ENCODE assay signal across 9 mouse cellular contexts in the genomic region with DNA sequence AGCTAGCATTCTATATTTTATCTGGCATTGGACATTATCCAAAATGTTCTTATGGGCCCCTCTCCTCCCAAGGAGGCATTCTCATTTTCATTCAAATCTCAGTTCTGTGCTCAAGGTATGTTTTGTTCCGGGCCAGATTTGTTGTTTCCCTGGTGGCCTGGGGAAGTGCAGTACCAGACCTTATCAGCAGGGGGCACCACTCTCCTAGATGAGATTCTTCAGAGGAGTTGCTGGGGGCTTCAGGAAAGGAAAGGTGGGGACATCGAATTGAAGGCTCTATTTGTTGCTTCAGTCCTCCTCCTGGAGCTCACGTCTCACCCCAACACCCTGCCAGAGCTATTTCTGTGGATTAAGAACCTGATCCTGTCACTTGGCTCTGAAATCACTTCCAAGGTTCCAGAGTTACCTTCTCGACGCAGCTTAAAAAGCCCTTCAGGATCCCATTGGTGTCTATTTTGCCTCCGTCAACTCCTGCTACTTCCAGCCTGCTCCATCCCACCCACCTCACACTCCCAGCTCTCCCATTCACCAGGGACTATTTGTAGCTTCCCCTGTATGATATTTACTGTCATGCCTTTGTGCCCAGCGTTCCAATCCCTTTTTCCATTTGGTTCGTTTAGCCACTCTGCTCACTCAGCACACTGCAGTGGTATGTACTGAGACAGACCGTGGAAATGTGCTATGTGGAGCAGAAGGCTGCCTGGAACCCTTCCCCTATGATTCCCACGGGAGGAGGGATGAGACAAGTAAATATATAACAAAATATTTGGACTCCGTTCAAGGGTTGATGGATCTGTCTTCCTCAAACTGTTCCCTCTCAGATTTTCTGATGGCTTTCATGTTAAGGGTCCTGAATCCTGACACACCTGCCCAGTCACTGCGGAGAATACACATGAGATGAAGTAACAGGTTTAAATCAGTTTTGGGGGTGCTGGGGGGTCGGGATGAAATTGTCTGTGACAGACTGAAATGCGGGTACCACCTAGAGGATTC. TPM values are rescaled to one million over a fixed set of nuclear protein-coding genes. Genes with fewer than 3 reads are reported as not detected.
DNase-seq lines count a peak whose midpoint lies in the region; ATAC-seq lines count a peak whose summit lies in the region.
"Had no signal": no experiment of that assay in that cellular context is flagged by ENCODE, and none has a peak within 500 bp of the region (broad histone marks: within the 10 kb centered on the region; RNA-seq: fewer than 3 reads in every experiment).

No protein-coding gene starts in this region.

- WGBS in intestine, embryonic 14.5 days: 53% methylated on average over 14 of the region's 14 CpGs
- 53% methylated on average over 14 of the region's 14 CpGs for WGBS in intestine, embryonic 16.5 days
- 63% methylated on average over 14 of the region's 14 CpGs for WGBS in embryonic facial prominence, embryonic 11.5 days

- H3K4me1 ChIP-seq in intestine, embryonic 14.5 days (replicated peaks; ENCODE audit: control insufficient read depth, insufficient read depth, low read length): no peaks in the 10 kb centered on the region
- no peaks in the 10 kb centered on the region for H3K4me1 ChIP-seq in intestine, embryonic 16.5 days (ENCODE audit: control insufficient read depth, insufficient read depth, low read length)
- H3K4me1 ChIP-seq in embryonic facial prominence, embryonic 11.5 days (ENCODE audit: control insufficient read depth, insufficient read depth, low read length): no peaks in the 10 kb centered on the region

- ATAC-seq in intestine, embryonic 14.5 days (replicated peaks; ENCODE audit: low FRiP score, low TSS enrichment, low read depth): no peak
- no peak for ATAC-seq in intestine, embryonic 16.5 days
- no peak for ATAC-seq in embryonic facial prominence, embryonic 11.5 days (replicated peaks; ENCODE audit: insufficient number of reproducible peaks, low FRiP score, low TSS enrichment, low read depth)

- H3K4me2 ChIP-seq in intestine, embryonic 14.5 days (ENCODE audit: low read length): no peak overlapping the region
- H3K4me2 ChIP-seq in intestine, embryonic 16.5 days (ENCODE audit: low read depth, low read length): no peak overlapping the region
- H3K4me2 ChIP-seq in embryonic facial prominence, embryonic 11.5 days (ENCODE audit: low read depth, low read length): no peak overlapping the region

- no peak overlapping the region for H3K27ac ChIP-seq in intestine, embryonic 14.5 days (ENCODE audit: low read depth)
- H3K27ac ChIP-seq in intestine, embryonic 16.5 days (ENCODE audit: low read length): no peak overlapping the region
- no peak overlapping the region for H3K27ac ChIP-seq in embryonic facial prominence, embryonic 11.5 days (replicated peaks; ENCODE audit: low read depth, low read length)

- no peaks in the 10 kb centered on the region for H3K27me3 ChIP-seq in intestine, embryonic 14.5 days (replicated peaks; ENCODE audit: control insufficient read depth, insufficient read depth, low read length)
- no peaks in the 10 kb centered on the region for H3K27me3 ChIP-seq in intestine, embryonic 16.5 days (replicated peaks; ENCODE audit: control insufficient read depth, insufficient read depth, low read length)
- no peaks in the 10 kb centered on the region for H3K27me3 ChIP-seq in embryonic facial prominence, embryonic 11.5 days (ENCODE audit: control insufficient read depth, insufficient read depth, low read length)

- no peak overlapping the region for H3K4me3 ChIP-seq in intestine, embryonic 14.5 days (ENCODE audit: low read depth, low read length)
- no peak overlapping the region for H3K4me3 ChIP-seq in intestine, embryonic 16.5 days (ENCODE audit: low read length)
- no peak overlapping the region for H3K4me3 ChIP-seq in embryonic facial prominence, embryonic 11.5 days (ENCODE audit: low read depth, low read length)
- H3K4me3 ChIP-seq: megakaryocyte, embryonic 14.5 days had no signal

- no peaks in the 10 kb centered on the region for H3K36me3 ChIP-seq in intestine, embryonic 14.5 days (ENCODE audit: control insufficient read depth, insufficient read depth, low read length)
- H3K36me3 ChIP-seq in intestine, embryonic 16.5 days (ENCODE audit: control insufficient read depth, insufficient read depth, low read length): no peaks in the 10 kb centered on the region
- H3K36me3 ChIP-seq in embryonic facial prominence, embryonic 11.5 days (replicated peaks; ENCODE audit: control insufficient read depth, insufficient read depth, low read depth, low read length): no peaks in the 10 kb centered on the region; the same call in 1 of the 2 replicates

- H3K9ac ChIP-seq in intestine, embryonic 14.5 days (ENCODE audit: low read length): no peak overlapping the region
- no peak overlapping the region for H3K9ac ChIP-seq in intestine, embryonic 16.5 days (ENCODE audit: low read depth, low read length)
- H3K9ac ChIP-seq in embryonic facial prominence, embryonic 11.5 days (replicated peaks; ENCODE audit: low read length): no peak overlapping the region

- no peaks in the 10 kb centered on the region for H3K9me3 ChIP-seq in intestine, embryonic 14.5 days (ENCODE audit: control insufficient read depth, low read length)
- H3K9me3 ChIP-seq in intestine, embryonic 16.5 days (ENCODE audit: control insufficient read depth, low read length): no peaks in the 10 kb centered on the region
- H3K9me3 ChIP-seq in embryonic facial prominence, embryonic 11.5 days (replicated peaks; ENCODE audit: control insufficient read depth, low read length): no peaks in the 10 kb centered on the region
- H3K9me3 ChIP-seq: megakaryocyte, embryonic 14.5 days had no signal

- DNase-seq in intestine, embryonic 14.5 days (ENCODE audit: low spot score): peak; percentile 92
- peak; percentile 89 for DNase-seq in adrenal gland, postnatal 10 days
- DNase-seq in embryonic facial prominence, embryonic 11.5 days (ENCODE audit: low spot score): peak; percentile 86
- DNase-seq in heart, adult 8-10 months (ENCODE audit: low spot score): peak; percentile 75
- DNase-seq in left cerebral cortex, adult 18-20 months (ENCODE audit: low spot score in 2 of 2): peak; percentile 68 to 84
- peak; percentile 75 for DNase-seq in mesoderm, embryonic 11.5 days (ENCODE audit: low read depth, low spot score)
- peak; percentile 63 to 90 for DNase-seq in spleen, postnatal 4 days (ENCODE audit: low spot score in 2 of 2)

RNA-seq across cellular contexts. Expression of gene Slc35b1, which starts 13.6 kb away (rescaled TPM):
- 85.2 and 90.5 TPM in 2 replicates for polyA plus RNA-seq in intestine, embryonic 14.5 days (2014; fragmentation: Nextera tagmentation; extraction: Ambion mirVana)
- 116 and 117 TPM in 2 replicates for polyA plus RNA-seq in intestine, embryonic 16.5 days (2015; fragmentation: Nextera tagmentation; extraction: Ambion mirVana)
- 10 to 100 TPM; 48.8 to 53.9 TPM for total RNA-seq in adrenal gland, postnatal 10 days (2021)
- 125 and 134 TPM in 2 replicates for polyA plus RNA-seq in embryonic facial prominence, embryonic 11.5 days (2014; fragmentation: Nextera tagmentation; extraction: Ambion mirVana)
- total RNA-seq in heart, adult 8-10 months (2022): 10 to 100 TPM; 35.4 to 42.2 (median 36.5) TPM
- total RNA-seq in left cerebral cortex, adult 18-20 months (2021): 10 to 100 TPM; 56.8 to 60.3 TPM

RNA-seq across cellular contexts. Expression of gene Spop, which starts 15.7 kb away (rescaled TPM):
- polyA plus RNA-seq in intestine, embryonic 14.5 days (2014; fragmentation: Nextera tagmentation; extraction: Ambion mirVana): 95.5 and 105 TPM in 2 replicates
- polyA plus RNA-seq in intestine, embryonic 16.5 days (2015; fragmentation: Nextera tagmentation; extraction: Ambion mirVana): 104 and 127 TPM in 2 replicates
- 100 to 1,000 TPM; 104 to 121 TPM for total RNA-seq in adrenal gland, postnatal 10 days (2021)
- polyA plus RNA-seq in embryonic facial prominence, embryonic 11.5 days (2014; fragmentation: Nextera tagmentation; extraction: Ambion mirVana): 95.3 and 100 TPM in 2 replicates
- 100 to 1,000 TPM; 159 to 184 (median 160) TPM for total RNA-seq in heart, adult 8-10 months (2022)
- total RNA-seq in left cerebral cortex, adult 18-20 months (2021): 100 to 1,000 TPM; 174 to 182 TPM
